Mouse (Mus musculus) lung, postnatal 0 days (tissue): ENCODE measurements around the gene Stpg1.

Source experiments
- CTCF ChIP-seq: IDR thresholded peaks from 2 replicates; pipeline ENCODE4 v1.5.1; 2016; ENCODE audit warnings: antibody characterized with exemption, mild to moderate bottlenecking
- EP300 ChIP-seq: IDR thresholded peaks from 2 replicates; pipeline ENCODE4 v1.6.1; 2016; ENCODE audit warnings: antibody characterized with exemption, mild to moderate bottlenecking, control low read depth

GRCm38 (mm10) chr4:135563794-135564193 is 69.2 kb downstream of the Stpg1 start:
- TF ChIP-seq CTCF (no peak), EP300 (no peak)
